Mouse (Mus musculus) liver, adult 2 months (tissue): ENCODE measurements around the gene Ubash3a.

Source experiments
- CTCF ChIP-seq: fragments of 200-500 bp; IDR thresholded peaks from 2 replicates; pipeline ENCODE4 v1.5.1; 2011; ENCODE audit warnings: low read depth, low read length, control low read depth
- POLR2A ChIP-seq: fragments of 200-500 bp; IDR thresholded peaks from 2 replicates; pipeline ENCODE4 v1.6.1; 2011; ENCODE audit warnings: low read length, control low read depth; ENCODE audit not compliant: insufficient read depth; ENCODE audit errors: extremely low read depth

DNA sequence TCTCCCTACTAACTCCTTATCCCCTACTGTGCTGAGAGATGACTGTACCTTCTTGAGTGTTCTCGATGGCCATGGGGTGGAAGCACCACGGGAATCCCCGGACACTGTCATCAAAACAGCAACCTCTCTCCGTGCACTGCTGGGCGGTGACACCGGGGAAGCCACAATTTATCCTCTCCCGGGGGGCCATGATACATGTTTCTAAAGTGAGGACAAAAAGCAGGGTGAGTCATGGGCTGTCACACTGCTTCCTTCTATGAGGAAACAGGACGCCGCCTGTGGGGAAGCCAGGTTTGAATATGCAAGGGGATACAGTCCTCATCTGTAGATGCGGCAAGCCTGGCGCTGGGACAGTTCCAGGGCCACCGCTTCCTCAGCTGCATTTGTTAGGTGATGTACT lies 45.1 kb upstream of the Ubash3a start:
- TF ChIP-seq CTCF, result no peak
- no peak for TF ChIP-seq POLR2A
